ENCODE assay signal across 9 mouse cellular contexts in genomic region chr10:40630457-40630856, GRCm38 (mm10). TPM values are rescaled to one million over a fixed set of nuclear protein-coding genes. Genes with fewer than 3 reads are reported as not detected.
A peak's percentile ranks its signal among the peaks of the same experiment; 100 is the strongest.
DNase-seq lines count a peak whose midpoint lies in the region; ATAC-seq lines count a peak whose summit lies in the region.
"Had no signal": no experiment of that assay in that cellular context is flagged by ENCODE, and none has a peak within 500 bp of the region (broad histone marks: within the 10 kb centered on the region; RNA-seq: fewer than 3 reads in every experiment).

No protein-coding gene starts in this region.

- no peak for ATAC-seq in granulocyte monocyte progenitor cell, adult 5-6 weeks (replicated peaks; ENCODE audit: poor library complexity, severe bottlenecking)

- DNase-seq in adrenal gland, postnatal 25 days, result peak; percentile 13
- no peak for DNase-seq in adrenal gland, adult 8-10 months
- DNase-seq in adipocyte (ENCODE audit: low spot score), result peak; percentile 45
- DNase-seq in heart, adult 18-20 months, result peak; percentile 56 to 61
- peak; percentile 80 for DNase-seq in kidney, postnatal 14 days
- DNase-seq in testis, postnatal 14 days (ENCODE audit: low spot score), result no peak
- no peak for DNase-seq in thymus, postnatal 10 days (ENCODE audit: low spot score in 2 of 2)

RNA-seq across cellular contexts. Expression of gene Ddo, which starts 0.6 kb away (rescaled TPM):
- total RNA-seq in adrenal gland, postnatal 25 days (2021), result 10.6 and 10.8 TPM in 2 replicates
- 1 to 10 TPM; 3.7 to 9.9 (median 6.3) TPM for total RNA-seq in adrenal gland, adult 8-10 months (2022)
- 10 to 100 TPM; 27.7 to 36.2 TPM for total RNA-seq in heart, adult 18-20 months (2021)
- total RNA-seq in granulocyte monocyte progenitor cell, adult 5-6 weeks (2014; fragmentation: Nextera tagmentation), result not detected in 2 replicates
- not detected in 2 replicates for total RNA-seq in granulocyte monocyte progenitor cell, adult 5-6 weeks (2017)
- total RNA-seq: megakaryocyte-erythroid progenitor cell, adult 5-6 weeks had no signal

RNA-seq across cellular contexts. Expression of gene Mettl24, which starts 52.6 kb away (rescaled TPM):
- total RNA-seq in adrenal gland, postnatal 25 days (2021), result 6.1 and 8.4 TPM in 2 replicates
- 10 to 100 TPM in 1 of 4 experiments, 1 to 10 TPM in 3; 6.7 to 10.4 (median 8.5) TPM for total RNA-seq in adrenal gland, adult 8-10 months (2022)
- total RNA-seq in heart, adult 18-20 months (2021), result 1 to 10 TPM; 1.3 to 1.6 TPM
- total RNA-seq in granulocyte monocyte progenitor cell, adult 5-6 weeks (2014; fragmentation: Nextera tagmentation), result not detected in 2 replicates
- total RNA-seq in granulocyte monocyte progenitor cell, adult 5-6 weeks (2017), result 0.13 and 0.21 TPM in 2 replicates
- total RNA-seq: megakaryocyte-erythroid progenitor cell, adult 5-6 weeks had no signal

Comparison
In these comparisons a context has a peak if more than half of its experiments do, and no peak if none do; other contexts are left out.
1. DNase-seq: peak in adrenal gland, postnatal 25 days (single experiment), adipocyte (single experiment), heart, adult 18-20 months (2 of 2) and kidney, postnatal 14 days (single experiment); none in adrenal gland, adult 8-10 months (single experiment), testis, postnatal 14 days (single experiment) and thymus, postnatal 10 days (0 of 2).
2. RNA of gene Ddo, which starts 0.6 kb away (total RNA-seq): 27.7 to 36.2 TPM in heart, adult 18-20 months, 10.6 to 10.8 TPM in adrenal gland, postnatal 25 days and 3.7 to 9.9 TPM in adrenal gland, adult 8-10 months; not detected in granulocyte monocyte progenitor cell, adult 5-6 weeks; every median in the first group is over 4 times any median in the second.